Mouse (Mus musculus) ES-E14 (cell line): ENCODE measurements around the gene Rbfox1. TPM values are rescaled to one million over a fixed set of nuclear protein-coding genes. Genes with fewer than 3 reads are reported as not detected.

Source experiments
- DNase-seq: peaks from one replicate; pipeline ENCODE4 v3.0.0-alpha.2; 2013; ENCODE audit warnings: low read depth, low spot score
- H3K27ac ChIP-seq: 2 replicates; pipeline ENCODE4 v1.5.1; 2012; ENCODE audit warnings: low read depth, mild to moderate bottlenecking, low read length, moderate library complexity, mixed read lengths; ENCODE audit not compliant: poor library complexity, insufficient read depth, severe bottlenecking
- H3K36me3 ChIP-seq: 2 replicates; pipeline ENCODE4 v1.6.1; 2012; ENCODE audit warnings: mild to moderate bottlenecking, low read length, moderate library complexity, mixed read lengths; ENCODE audit not compliant: control insufficient read depth, poor library complexity, insufficient read depth, severe bottlenecking
- H3K4me1 ChIP-seq, 2 experiments: fragments of 150-350 bp in 1 of 2; sonication (generic) in 1 of 2; 2 replicates each; pipeline ENCODE4 v1.6.1; 2012; ENCODE audit warnings: low read length in 2 of 2, mild to moderate bottlenecking in 1 of 2, mixed read lengths in 1 of 2; ENCODE audit not compliant: control insufficient read depth in 2 of 2, insufficient read depth in 2 of 2, poor library complexity in 1 of 2
- H3K4me3 ChIP-seq, 2 experiments: fragments of 150-350 bp in 1 of 2; sonication (generic) in 1 of 2; 2 replicates each; pipeline ENCODE4 v1.5.1; 2012; ENCODE audit warnings: low read length in 2 of 2, low read depth in 1 of 2, mild to moderate bottlenecking in 1 of 2, mixed read lengths in 1 of 2; ENCODE audit not compliant: insufficient read depth in 1 of 2, poor library complexity in 1 of 2, severe bottlenecking in 1 of 2
- H3K9ac ChIP-seq: 2 replicates; pipeline ENCODE4 v1.6.1; 2012; ENCODE audit warnings: low read depth, mild to moderate bottlenecking, low read length, mixed read lengths; ENCODE audit not compliant: poor library complexity, insufficient read depth, severe bottlenecking
- H3K9me3 ChIP-seq: fragments of 150-350 bp; sonication (generic); 2 replicates; pipeline ENCODE4 v1.6.1; 2012; ENCODE audit warnings: low read depth, mild to moderate bottlenecking, low read length; ENCODE audit not compliant: control insufficient read depth, insufficient read depth
- CHD2 ChIP-seq: IDR thresholded peaks from 2 replicates; pipeline ENCODE4 v1.6.1; 2014; ENCODE audit warnings: mild to moderate bottlenecking, low read depth, low read length, inconsistent platforms
- HCFC1 ChIP-seq: IDR thresholded peaks from 2 replicates; pipeline ENCODE4 v1.6.1; 2012; ENCODE audit warnings: low read length, inconsistent platforms, borderline replicate concordance; ENCODE audit not compliant: insufficient read depth
- MAFK ChIP-seq: IDR thresholded peaks from 2 replicates; pipeline ENCODE4 v1.6.1; 2014; ENCODE audit warnings: mild to moderate bottlenecking, low read depth, low read length, inconsistent platforms; ENCODE audit not compliant: insufficient read depth
- ZC3H11A ChIP-seq: IDR thresholded peaks from 2 replicates; pipeline ENCODE4 v1.6.1; 2012; ENCODE audit warnings: low read depth, mild to moderate bottlenecking, inconsistent platforms, low read length, borderline replicate concordance
- ZNF384 ChIP-seq: IDR thresholded peaks from 2 replicates; pipeline ENCODE4 v1.6.1; 2012; ENCODE audit warnings: low read depth, low read length, inconsistent platforms
- in situ Hi-C, 2 experiments: fragments of 600-800 bp; cut with MboI; formaldehyde crosslinking; loops; one replicate each; pipeline ENCODE4 v1.15.1; 2025; ENCODE audit warnings: low sequenced_read_pairs in 2 of 2, inconsistent platforms in 1 of 2; ENCODE audit not compliant: unreplicated experiment in 2 of 2
- total RNA-seq: library from RNA; depleted of rRNA; stranded (reverse); fragments of 300-350 nt; gene quantifications from 2 replicates; pipeline ENCODE4 v1.2.3, GENCODE M21; 2012

Gene Rbfox1
- total RNA-seq, 1 experiment = 0.18 TPM

DNA sequence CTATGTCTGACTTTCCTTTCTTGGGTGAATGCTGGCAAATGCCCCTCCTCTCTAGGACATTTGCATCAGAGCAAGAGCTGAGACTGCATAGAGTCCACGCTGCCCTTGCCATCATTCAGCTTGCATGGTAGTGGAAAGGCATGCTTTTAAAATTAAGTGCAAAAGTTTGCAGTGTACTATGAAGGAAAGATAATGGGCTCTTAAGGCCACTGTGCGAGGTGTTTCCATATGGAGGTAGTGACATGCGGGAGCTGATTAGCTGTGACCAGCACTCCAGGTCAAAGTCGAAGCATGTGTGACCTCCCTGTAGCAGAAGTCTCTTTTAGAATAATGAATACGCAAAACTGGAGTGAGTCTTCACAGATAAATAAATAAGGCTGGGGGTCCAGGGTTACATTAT is 284.2 kb downstream of the Rbfox1 start:
- DNase-seq = no peak
- TF ChIP-seq ZNF384 = no peak
- TF ChIP-seq MAFK = no peak
- TF ChIP-seq CHD2 = no peak
- no peak for TF ChIP-seq HCFC1
- TF ChIP-seq ZC3H11A = no peak
- H3K9ac ChIP-seq = no peak overlapping the region
- H3K27ac ChIP-seq = no peak overlapping the region
- H3K4me1 ChIP-seq = no peaks in the 10 kb centered on the region
- no peak overlapping the region for H3K4me3 ChIP-seq
- no peaks in the 10 kb centered on the region for H3K36me3 ChIP-seq
- H3K9me3 ChIP-seq = no peaks in the 10 kb centered on the region
- in situ Hi-C loops = no loop called here

DNA sequence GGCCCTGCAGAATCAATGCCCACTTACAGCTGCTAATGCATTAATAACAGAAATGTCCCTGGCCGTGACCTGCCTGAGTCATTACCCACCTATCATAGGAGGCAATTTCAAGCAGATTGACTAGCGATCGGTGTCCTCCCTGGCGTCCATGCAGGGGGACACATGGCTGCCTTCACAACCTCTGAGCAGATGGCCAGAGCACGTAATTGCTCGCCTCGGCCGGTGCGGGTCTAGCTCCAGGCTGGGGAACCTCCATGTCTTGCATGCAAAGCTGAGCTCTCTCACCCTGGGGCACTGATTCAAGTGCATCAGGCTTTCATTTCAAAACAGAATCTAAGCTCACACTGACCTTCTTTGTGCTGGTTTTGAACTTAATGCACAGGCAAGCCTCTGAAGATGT is 295.7 kb downstream of the Rbfox1 start:
- H3K4me3 ChIP-seq = no peak overlapping the region
- no peak overlapping the region for H3K9ac ChIP-seq
- no peak overlapping the region for H3K27ac ChIP-seq
- H3K4me1 ChIP-seq = no peaks in the 10 kb centered on the region
- no peaks in the 10 kb centered on the region for H3K9me3 ChIP-seq
- DNase-seq = no peak
- in situ Hi-C loops = no loop called here
- H3K36me3 ChIP-seq = no peaks in the 10 kb centered on the region
- no peak for TF ChIP-seq MAFK
- TF ChIP-seq ZNF384 = no peak
- no peak for TF ChIP-seq CHD2
- TF ChIP-seq ZC3H11A = no peak
- no peak for TF ChIP-seq HCFC1

DNA sequence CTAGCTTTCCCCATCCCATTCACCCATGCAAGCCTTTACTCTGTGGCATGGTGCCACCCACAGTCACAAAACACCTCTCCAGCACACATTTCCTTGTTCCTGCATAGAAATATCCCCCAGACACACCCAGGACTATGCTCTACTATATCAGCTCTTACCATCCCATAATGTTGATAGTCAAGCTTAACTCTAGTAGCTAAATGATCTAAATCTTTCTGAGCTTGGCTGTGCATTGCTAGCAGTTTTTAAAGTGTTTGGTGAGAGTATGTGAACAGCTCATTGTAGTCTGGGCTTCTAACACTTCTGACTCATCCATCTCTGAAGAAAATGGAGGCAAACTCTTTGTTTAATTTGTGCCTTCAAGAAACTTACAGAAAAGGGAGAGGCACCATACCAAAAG is 297.2 kb downstream of the Rbfox1 start:
- H3K27ac ChIP-seq = no peak overlapping the region
- no peak for TF ChIP-seq ZC3H11A
- TF ChIP-seq ZNF384 = no peak
- no peak for TF ChIP-seq MAFK
- no peak for TF ChIP-seq HCFC1
- no peak for TF ChIP-seq CHD2

DNA sequence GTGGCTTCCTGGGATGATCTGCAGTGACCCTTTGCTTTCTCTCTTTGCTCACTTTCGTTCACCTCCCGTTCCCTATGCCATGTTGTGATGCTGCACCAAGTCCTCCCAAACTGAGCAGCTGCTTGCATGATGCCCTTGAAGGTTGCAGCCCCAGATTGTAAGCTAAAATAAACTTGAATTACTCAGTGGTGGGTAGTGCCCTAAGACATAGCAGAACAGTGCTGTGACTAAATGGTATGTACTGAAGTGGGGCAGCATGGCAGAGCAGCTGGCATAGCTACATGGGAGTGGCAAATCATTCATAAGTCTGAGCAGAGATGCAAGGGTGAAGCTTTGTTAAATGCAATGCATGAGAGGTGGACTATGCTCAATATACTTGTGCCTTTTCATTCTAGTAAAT is 307.2 kb downstream of the Rbfox1 start:
- TF ChIP-seq CHD2 (no peak), MAFK (no peak)
- Histone ChIP-seq H3K9ac (no peak overlapping the region), H3K36me3 (no peaks in the 10 kb centered on the region), H3K4me1 (no peaks in the 10 kb centered on the region), H3K27ac (no peak overlapping the region), H3K9me3 (no peaks in the 10 kb centered on the region), H3K4me3 (no peak overlapping the region)
- in situ Hi-C loops = no loop called here
- no peak for DNase-seq

More for the DNA sequence above, 297.2 kb downstream of the Rbfox1 start:
- in situ Hi-C loops = no loop called here
- H3K9me3 ChIP-seq = no peaks in the 10 kb centered on the region
- H3K4me1 ChIP-seq = no peaks in the 10 kb centered on the region
- H3K4me3 ChIP-seq = no peak overlapping the region
- H3K36me3 ChIP-seq = no peaks in the 10 kb centered on the region
- no peak for DNase-seq
- no peak overlapping the region for H3K9ac ChIP-seq

DNA sequence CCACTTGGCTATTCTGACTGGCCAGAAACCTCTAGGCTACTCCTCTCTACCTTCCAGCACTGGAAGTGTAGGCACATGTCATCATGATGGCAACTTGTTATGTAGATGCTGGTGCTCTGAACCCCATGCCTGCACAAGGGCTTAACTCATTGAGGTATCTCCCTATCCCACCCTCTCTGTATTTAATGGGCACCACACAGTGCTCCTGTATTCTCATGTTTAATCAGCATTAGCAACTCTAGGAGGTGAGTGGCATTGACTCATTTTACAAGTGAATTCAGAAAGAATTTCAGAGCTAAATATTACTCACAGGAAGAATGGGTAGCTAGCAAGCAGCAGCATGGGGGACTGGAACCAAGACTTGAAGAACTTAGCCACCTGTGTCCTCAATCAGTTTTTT is 321.3 kb downstream of the Rbfox1 start:
- H3K36me3 ChIP-seq = no peaks in the 10 kb centered on the region
- in situ Hi-C loops = no loop called here
- no peak overlapping the region for H3K9ac ChIP-seq
- TF ChIP-seq MAFK = peak; percentile 20; the same call in 1 of the 2 replicates
- TF ChIP-seq ZC3H11A = no peak
- TF ChIP-seq HCFC1 = no peak
- no peak for TF ChIP-seq CHD2
- no peak for TF ChIP-seq ZNF384
- no peak overlapping the region for H3K4me3 ChIP-seq
- H3K9me3 ChIP-seq = no peaks in the 10 kb centered on the region
- H3K4me1 ChIP-seq = peaks cover 2% of the 10 kb centered on the region in 2 experiments; a peak in 2 of 4 replicates
- no peak overlapping the region for H3K27ac ChIP-seq
- DNase-seq = no peak
